Mouse (Mus musculus) monocyte, adult 59 days (primary cell): ENCODE measurements around the gene Serpinb1b. TPM values are rescaled to one million over a fixed set of nuclear protein-coding genes. Genes with fewer than 3 reads are reported as not detected.

ENCODE experiments used
- total RNA-seq, 2 experiments: library from RNA; stranded (reverse); gene quantifications; one replicate each; pipeline ENCODE4 v1.2.4; 2023

The Serpinb1b gene
- under 1 TPM in 1 of 2 experiments, not detected in 1; 0.39 TPM for total RNA-seq

DNA sequence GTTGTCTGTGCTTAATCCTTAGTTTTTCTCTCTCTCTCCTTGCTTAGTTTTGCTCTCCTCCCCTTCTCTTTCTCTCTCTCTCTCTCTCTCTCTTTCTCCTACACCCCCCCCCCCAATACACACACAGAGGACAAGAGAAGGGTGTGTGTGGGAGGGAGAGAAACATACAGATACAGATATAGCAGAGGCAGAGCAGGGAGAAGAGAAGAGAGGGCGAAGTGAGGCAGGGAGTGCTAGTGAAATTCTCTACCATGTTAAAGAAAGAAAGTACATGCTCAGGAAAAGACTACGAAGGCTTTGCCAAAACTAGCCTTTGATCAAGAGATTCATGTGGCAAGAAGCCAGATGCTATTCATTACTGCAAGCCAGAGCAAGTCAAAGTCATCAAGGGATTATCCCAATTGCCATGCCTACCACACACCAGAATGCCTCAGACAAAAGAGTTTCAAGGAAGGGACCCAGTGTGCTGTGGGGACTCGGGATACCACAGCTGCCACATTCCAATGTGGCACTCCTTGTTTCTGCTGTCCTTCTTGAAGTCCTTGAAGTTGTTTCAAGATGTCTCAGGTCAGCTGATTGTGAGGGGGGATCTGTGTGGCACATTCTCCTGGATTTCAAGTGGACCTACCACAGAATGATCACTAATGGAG lies at the start of gene Serpinb1b:
TSS of gene Serpinb1b (plus strand) at position 520 of the 650 bp plus-strand sequence.

Other genes starting within 250 kb of the Serpinb1b start
- 10 to 100 TPM in 1 of 2 experiments, 1 to 10 TPM in 1; 7.0 to 12.6 TPM for gene Serpinb1a, start 227.4 kb upstream of the Serpinb1b start, total RNA-seq
- gene Serpinb1c, start 180.4 kb upstream of the Serpinb1b start, total RNA-seq = not detected
- 1 to 10 TPM; 2.1 to 2.4 TPM for gene Serpinb6b, start 113.4 kb upstream of the Serpinb1b start, total RNA-seq
- 1 to 10 TPM; 3.6 to 3.7 TPM for gene Serpinb9, start 75.3 kb upstream of the Serpinb1b start, total RNA-seq
- not detected for gene Serpinb9b, start 51.2 kb upstream of the Serpinb1b start, total RNA-seq
- gene Serpinb9c, start 81.2 kb downstream of the Serpinb1b start, total RNA-seq = not detected
- gene Serpinb9d, start 114.4 kb downstream of the Serpinb1b start, total RNA-seq = not detected
- gene Serpinb9e, start 171.0 kb downstream of the Serpinb1b start, total RNA-seq = not detected
- not detected for gene Serpinb9f, start 245.5 kb downstream of the Serpinb1b start, total RNA-seq